Mouse (Mus musculus) thymus, adult 2 months (tissue): ENCODE measurements around the gene Jmjd4. TPM values are rescaled to one million over a fixed set of nuclear protein-coding genes. Genes with fewer than 3 reads are reported as not detected.

Experiments
- DNase-seq: peaks from one replicate; pipeline ENCODE4 v3.0.0; 2021
- H3K27ac ChIP-seq: fragments of 200-500 bp; 2 replicates; pipeline ENCODE4 v1.5.1; 2012; ENCODE audit warnings: low read length, control low read depth; ENCODE audit not compliant: control insufficient read depth, insufficient read depth
- H3K27me3 ChIP-seq: fragments of 200-500 bp; 2 replicates; pipeline ENCODE4 v1.6.1; 2012; ENCODE audit warnings: mild to moderate bottlenecking, low read length, moderate library complexity, mixed read lengths; ENCODE audit not compliant: control insufficient read depth, insufficient read depth
- H3K36me3 ChIP-seq: fragments of 200-500 bp; 2 replicates; pipeline ENCODE4 v1.6.1; 2012; ENCODE audit warnings: mild to moderate bottlenecking, low read length, moderate library complexity; ENCODE audit not compliant: control insufficient read depth, insufficient read depth
- H3K4me1 ChIP-seq: fragments of 200-500 bp; replicated peaks from 2 replicates; pipeline ENCODE4 v1.6.1; 2012; ENCODE audit warnings: low read length; ENCODE audit not compliant: control insufficient read depth, insufficient read depth
- H3K4me3 ChIP-seq: fragments of 200-500 bp; 2 replicates; pipeline ENCODE4 v1.5.1; 2012; ENCODE audit warnings: mild to moderate bottlenecking, low read length, control low read depth, moderate library complexity; ENCODE audit not compliant: control insufficient read depth, insufficient read depth
- CTCF ChIP-seq: fragments of 200-500 bp; IDR thresholded peaks from 2 replicates; pipeline ENCODE4 v1.5.1; 2012; ENCODE audit warnings: mild to moderate bottlenecking, control low read depth, low read length, moderate library complexity, borderline replicate concordance; ENCODE audit not compliant: control insufficient read depth, poor library complexity, insufficient read depth; ENCODE audit errors: extremely low read depth
- POLR2A ChIP-seq: fragments of 200-500 bp; IDR thresholded peaks from 2 replicates; pipeline ENCODE4 v1.6.1; 2012; ENCODE audit warnings: mild to moderate bottlenecking, low read length, control low read depth, moderate library complexity; ENCODE audit not compliant: control insufficient read depth, poor library complexity, insufficient read depth; ENCODE audit errors: extremely low read depth
- WGBS: fragments of 180-500 bp; shearing (Covaris S2); methylation state at CpG from one replicate; pipeline ENCODE4 v1.1.7; 2018; 5-methylcytosine and 5-hydroxymethylcytosine counted together
- polyA plus RNA-seq: library from polyadenylated mRNA; depleted of rRNA; stranded (reverse); fragments of >200 nt; gene quantifications from 2 replicates; pipeline ENCODE4 v1.2.3, GENCODE M21; 2012

Gene Jmjd4
- polyA plus RNA-seq, 1 experiment, result 16.9 TPM

DNA sequence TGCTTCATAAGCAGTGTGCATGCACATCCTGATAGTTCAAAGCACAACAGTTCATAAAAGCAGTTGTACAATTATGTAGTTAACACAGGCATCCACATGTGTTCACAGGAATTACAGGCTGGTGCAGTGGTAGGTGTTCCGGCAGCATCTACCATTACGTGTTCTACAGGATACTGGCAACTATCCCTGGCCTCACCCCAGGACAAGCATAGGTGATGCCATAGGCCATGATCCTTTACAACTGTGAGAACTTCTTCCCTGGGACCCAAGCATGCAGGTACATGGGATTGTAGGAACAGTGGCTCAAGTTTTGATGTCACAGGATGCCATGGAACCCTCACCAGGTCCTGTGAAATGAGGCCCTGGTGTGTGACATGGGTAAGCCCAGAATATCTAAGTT is 10.6 kb downstream of the Jmjd4 start:
- H3K4me3 ChIP-seq, result no peak overlapping the region
- no peak for DNase-seq
- H3K27me3 ChIP-seq, result no peaks in the 10 kb centered on the region
- no peak overlapping the region for H3K27ac ChIP-seq
- WGBS, result 99% methylated on average over 2 of the region's 2 CpGs
- no peaks in the 10 kb centered on the region for H3K4me1 ChIP-seq
- TF ChIP-seq POLR2A, result no peak
- TF ChIP-seq CTCF, result no peak
- H3K36me3 ChIP-seq, result peaks cover 16% of the 10 kb centered on the region

DNA sequence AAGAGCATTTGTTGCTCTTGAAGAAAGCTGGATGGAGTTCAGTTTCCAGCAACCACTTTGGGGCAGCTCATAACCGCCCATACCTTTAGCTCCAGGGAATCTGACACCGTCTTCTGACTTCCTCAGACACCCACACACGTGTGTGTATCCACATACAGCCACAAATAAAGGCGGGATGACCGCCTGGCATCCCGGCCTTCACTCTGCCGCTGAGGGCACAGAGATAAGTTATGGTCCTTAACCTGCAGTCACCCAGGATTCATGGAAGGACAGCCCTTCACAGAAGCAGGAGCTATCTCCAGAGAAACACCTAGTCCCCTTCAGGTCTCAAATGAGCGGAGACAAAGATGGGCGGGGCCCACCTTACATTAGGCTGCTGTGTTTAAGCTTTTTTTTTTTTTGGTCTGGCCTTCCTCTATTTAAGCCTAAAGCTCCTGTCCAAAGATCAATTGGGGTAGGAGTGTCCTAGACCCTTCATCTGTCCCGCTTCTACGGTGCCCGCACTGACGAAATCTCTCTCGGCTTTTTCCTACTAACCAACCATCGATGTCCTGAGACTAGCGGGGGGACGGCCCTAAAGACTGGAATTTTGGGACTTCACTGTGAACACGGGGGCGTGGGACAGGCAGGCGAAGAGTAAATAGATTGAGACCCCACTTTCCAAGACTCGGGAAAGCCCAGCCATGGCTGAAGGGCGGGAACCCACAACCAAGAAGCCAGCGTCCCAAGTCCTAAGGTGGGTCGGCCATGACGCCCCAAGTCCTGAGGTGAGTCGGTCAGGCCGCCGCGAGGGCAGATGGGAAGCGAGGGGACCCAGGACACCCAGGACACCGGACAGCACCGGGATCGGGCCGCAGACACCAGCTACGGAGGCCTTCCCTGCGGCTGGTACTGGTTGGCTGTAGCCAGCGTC is 21.8 kb downstream of the Jmjd4 start:
- WGBS, result 12% methylated on average over 37 of the region's 37 CpGs
- peak overlapping the region; percentile 82 for H3K4me3 ChIP-seq
- no peaks in the 10 kb centered on the region for H3K27me3 ChIP-seq
- H3K27ac ChIP-seq, result no peak overlapping the region; the same call in 1 of the 2 replicates
- peaks cover 9% of the 10 kb centered on the region for H3K4me1 ChIP-seq
- no peak for DNase-seq
- TF ChIP-seq POLR2A (no peak), CTCF (no peak)
- H3K36me3 ChIP-seq, result no peaks in the 10 kb centered on the region

DNA sequence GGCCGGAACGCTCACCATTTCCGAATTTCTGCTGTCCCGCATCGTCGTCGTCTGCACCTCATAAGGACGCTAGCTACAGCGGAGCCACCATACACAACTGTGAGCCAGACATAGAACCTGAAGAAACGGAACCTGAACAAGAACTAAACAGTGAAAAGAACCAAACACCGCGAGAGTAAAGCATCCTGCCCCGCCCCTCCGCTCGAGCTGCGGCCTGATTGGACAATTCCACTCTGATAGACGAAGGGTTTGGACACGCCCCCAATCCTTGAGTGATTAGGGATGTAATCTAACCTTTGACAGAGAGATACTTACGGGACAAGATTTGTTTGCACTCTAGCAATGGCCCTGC is 22.5 kb downstream of the Jmjd4 start, which contains the start of gene Zfp867:
Gene Zfp867 (minus strand): TSS at position 149 of the 352 bp plus-strand sequence.
- TF ChIP-seq POLR2A, result no peak
- TF ChIP-seq CTCF, result no peak
- 1% methylated on average over 19 of the region's 19 CpGs for WGBS
- Histone ChIP-seq H3K36me3 (no peaks in the 10 kb centered on the region), H3K27me3 (no peaks in the 10 kb centered on the region), H3K4me3 (peak within 1 kb of the TSS; percentile 82), H3K4me1 (peaks cover 9% of the 10 kb centered on the region), H3K27ac (no peak within 1 kb of the TSS; the same call in 1 of the 2 replicates)
- DNase-seq, result peak; percentile 86

DNA sequence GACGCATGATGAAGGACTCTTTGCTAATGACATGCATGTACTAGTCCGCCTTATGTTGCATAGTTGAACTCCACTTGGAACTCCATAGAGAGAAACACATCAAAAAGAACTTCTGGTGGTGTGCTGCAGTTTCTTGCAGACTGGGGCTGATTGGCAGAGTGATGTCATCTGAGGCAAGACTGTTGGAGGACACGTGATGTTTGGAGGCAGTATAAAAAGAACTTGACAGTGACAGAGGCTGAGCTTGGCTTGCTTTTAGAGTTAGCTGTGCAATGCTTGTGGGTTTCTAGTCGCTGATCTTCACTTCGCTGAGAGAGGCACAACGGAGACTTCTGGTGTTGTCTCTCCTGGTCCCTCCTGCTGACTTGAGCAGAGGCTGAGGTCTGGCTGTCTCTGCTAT is 27.4 kb downstream of the Jmjd4 start:
- H3K27me3 ChIP-seq, result no peaks in the 10 kb centered on the region
- no peak for DNase-seq
- no peaks in the 10 kb centered on the region for H3K36me3 ChIP-seq
- no peak for TF ChIP-seq POLR2A
- TF ChIP-seq CTCF, result no peak
- WGBS, result 70% methylated on average over 6 of the region's 6 CpGs
- no peak overlapping the region for H3K27ac ChIP-seq
- no peak overlapping the region for H3K4me3 ChIP-seq
- H3K4me1 ChIP-seq, result no peaks in the 10 kb centered on the region

DNA sequence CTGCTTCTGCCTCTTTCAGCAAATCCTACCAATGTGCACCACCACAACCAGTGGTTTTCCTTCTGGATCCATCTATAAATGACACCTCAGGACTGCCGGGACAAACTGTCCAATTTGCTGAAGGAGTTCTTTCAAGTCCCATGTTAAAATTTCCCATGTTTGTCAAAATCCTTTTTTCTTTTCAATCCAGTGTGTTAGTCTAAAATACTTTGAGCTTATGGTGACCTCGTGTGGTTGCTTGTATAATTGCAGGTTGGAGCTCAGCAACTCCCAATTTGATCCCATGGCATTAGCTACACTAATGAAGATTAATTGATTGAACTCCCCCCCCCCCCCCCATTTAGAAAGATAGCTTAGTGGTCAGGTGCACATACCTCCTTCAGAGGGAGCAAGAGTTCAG is 33.4 kb downstream of the Jmjd4 start:
- no peaks in the 10 kb centered on the region for H3K4me1 ChIP-seq
- H3K36me3 ChIP-seq, result peaks cover 22% of the 10 kb centered on the region
- no peak overlapping the region for H3K4me3 ChIP-seq
- TF ChIP-seq CTCF, result no peak
- no peak for TF ChIP-seq POLR2A
- 7% methylated on average over 2 of the region's 2 CpGs for WGBS
- no peak overlapping the region for H3K27ac ChIP-seq
- no peaks in the 10 kb centered on the region for H3K27me3 ChIP-seq
- DNase-seq, result peak; percentile 38

DNA sequence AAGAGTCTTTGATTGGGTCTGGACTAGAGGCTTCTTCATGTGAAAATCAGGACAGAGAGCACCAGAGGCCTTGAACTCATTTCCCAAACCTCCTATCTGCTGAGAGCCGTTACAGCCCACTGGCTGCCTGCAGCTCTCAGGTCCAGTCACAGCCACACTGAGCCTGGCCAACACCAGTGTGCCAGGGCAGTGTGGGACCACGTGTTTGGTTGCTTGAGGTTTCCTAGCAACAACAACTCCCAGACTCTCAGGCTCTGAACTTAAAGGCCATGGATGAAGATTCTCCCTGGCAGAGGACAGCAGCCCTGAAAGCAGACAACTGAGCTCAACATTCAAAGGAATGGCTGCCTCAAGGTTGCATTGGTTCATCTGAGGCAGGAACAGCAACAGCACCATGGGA is 35.8 kb downstream of the Jmjd4 start:
- no peak for DNase-seq
- no peaks in the 10 kb centered on the region for H3K4me1 ChIP-seq
- no peak overlapping the region for H3K4me3 ChIP-seq
- H3K36me3 ChIP-seq, result peaks cover 35% of the 10 kb centered on the region
- no peak overlapping the region for H3K27ac ChIP-seq
- H3K27me3 ChIP-seq, result no peaks in the 10 kb centered on the region
- TF ChIP-seq CTCF (no peak), POLR2A (no peak)
- 87% methylated on average over 2 of the region's 2 CpGs for WGBS
